Mouse (Mus musculus) cortical plate, adult 2 months (tissue): ENCODE measurements at regions not wholly inside any gene's neighbourhood (a gene's known extent, or its start where the extent isn't known, plus 50 kb on each side); places are given as distances from the start of the nearest gene placed in this dataset.

ENCODE experiments used
- CTCF ChIP-seq: fragments of 200-500 bp; IDR thresholded peaks from 2 replicates; pipeline ENCODE4 v1.5.1; 2011; ENCODE audit warnings: mild to moderate bottlenecking, control low read depth, low read length; ENCODE audit not compliant: insufficient read depth; ENCODE audit errors: extremely low read depth
- POLR2A ChIP-seq: fragments of 200-500 bp; IDR thresholded peaks from 2 replicates; pipeline ENCODE4 v1.6.1; 2011; ENCODE audit warnings: mild to moderate bottlenecking, low read length, control low read depth; ENCODE audit not compliant: insufficient read depth; ENCODE audit errors: extremely low read depth

GRCm38 (mm10) chr13:101225366-101225765, 392.1 kb upstream of the Slc30a5 start:
- TF ChIP-seq CTCF (no peak), POLR2A (no peak)
